Mouse (Mus musculus) erythroblast, embryonic 14.5 days (primary cell): ENCODE results near the gene Cdyl2.

Experiments used
- GATA1 ChIP-seq: IDR thresholded peaks from 2 replicates; pipeline ENCODE4 v1.6.1; 2012; ENCODE audit warnings: low read length, inconsistent platforms, mixed read lengths
- TAL1 ChIP-seq: IDR thresholded peaks from 3 replicates; pipeline ENCODE4 v1.6.1; 2012; ENCODE audit warnings: low read length, inconsistent platforms, mixed read lengths

DNA sequence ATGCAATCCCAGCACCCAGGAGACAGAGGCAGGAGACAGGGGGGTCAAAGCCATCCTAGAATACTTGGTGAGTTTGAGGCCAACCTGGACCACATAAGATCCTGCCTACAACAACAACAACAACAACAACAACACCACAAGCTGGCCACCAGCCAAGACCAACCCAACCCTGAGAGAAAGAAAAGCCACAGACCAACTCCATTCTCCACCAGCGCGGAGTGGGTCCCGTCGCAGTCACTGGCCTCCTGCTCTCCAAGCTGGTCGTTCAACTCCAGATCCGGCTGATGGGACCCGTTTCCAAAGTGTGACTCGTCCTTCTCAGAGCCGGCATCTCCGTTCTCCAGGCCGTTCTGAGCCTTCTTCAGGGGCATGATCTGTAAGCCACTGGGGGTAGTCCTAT is 109.2 kb downstream of the Cdyl2 start:
- no peak for TF ChIP-seq GATA1
- no peak for TF ChIP-seq TAL1
